Mouse (Mus musculus) layer of hippocampus, adult 11-12 months (tissue): ENCODE measurements around the gene Pdcd11.

Source experiments
- DNase-seq: peaks from one replicate; pipeline ENCODE4 v3.0.0; 2022; ENCODE audit warnings: low spot score

Pdcd11 gene

GRCm38 (mm10) chr19:47090550-47091156 is at the start of gene Pdcd11, which contains the start of gene Usmg5:
Pdcd11 (plus strand) TSS chr19:47090768.
Usmg5 (minus strand) TSS chr19:47090647.
- peak; percentile 97 for DNase-seq

DNA sequence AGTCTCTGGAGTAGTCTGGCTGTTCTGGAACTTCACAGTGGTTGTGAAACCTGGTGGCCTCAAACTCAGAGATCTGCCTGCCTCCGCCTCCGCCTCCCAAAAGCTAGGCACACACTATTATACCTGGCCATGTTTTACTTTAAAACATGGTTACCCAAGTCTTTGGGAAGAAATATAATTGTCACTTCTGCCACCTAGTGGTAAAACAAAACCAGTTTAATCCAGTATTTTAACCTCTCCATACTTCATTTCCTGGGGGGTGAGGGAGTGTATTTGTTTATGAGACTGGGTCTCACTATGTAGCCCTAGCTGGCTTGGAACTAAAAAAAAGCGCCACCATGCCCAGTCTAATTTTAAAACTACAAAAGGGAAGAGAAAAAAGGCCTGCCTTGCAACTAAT is 47.0 kb upstream of the Pdcd11 start:
- DNase-seq: no peak

DNA sequence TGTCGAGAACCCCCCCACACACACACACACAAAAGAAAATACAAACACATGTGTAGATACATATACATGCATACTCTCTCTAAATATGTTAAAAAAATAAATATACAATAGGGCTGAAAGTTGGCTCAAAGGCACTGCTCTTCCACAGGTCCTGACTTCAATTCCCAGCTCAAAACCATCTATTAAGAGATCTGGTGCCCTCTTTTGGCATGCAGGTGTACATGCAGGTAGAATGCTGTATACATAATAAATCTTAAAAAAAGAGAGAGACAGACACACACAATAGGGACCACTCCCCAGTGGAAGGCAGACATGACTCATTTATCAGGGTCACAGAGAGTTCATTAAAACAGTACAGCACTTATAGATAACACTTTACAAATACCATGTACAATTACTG is 44.2 kb upstream of the Pdcd11 start:
- no peak for DNase-seq

DNA sequence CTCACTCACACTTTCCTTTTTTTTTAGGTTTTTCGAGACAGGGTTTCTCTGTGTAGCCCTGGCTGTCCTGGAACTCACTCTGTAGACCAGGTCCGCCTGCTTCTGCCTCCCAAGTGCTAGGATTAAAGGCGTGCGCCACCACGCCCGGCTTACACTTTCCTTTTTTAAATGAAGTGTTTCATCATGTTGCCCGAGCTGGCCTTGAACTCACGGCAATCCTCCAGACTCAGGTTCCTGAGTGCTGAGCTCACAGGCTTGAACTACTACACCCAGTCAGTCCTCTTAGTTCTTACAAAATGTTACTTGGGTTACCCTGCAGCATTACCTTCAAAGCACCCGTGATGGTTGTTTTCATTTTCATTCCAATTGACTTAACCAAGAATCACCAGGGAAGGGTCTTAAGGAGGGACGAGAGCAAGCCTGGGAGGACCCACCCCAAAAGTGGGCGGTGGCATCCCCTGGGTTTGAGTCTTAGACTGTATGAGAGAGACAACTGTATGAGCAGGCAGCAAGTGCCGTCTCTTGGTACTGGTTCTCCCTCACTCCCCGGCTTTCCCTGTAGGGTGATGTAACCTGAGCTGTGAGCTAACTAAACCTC is 43.2 kb upstream of the Pdcd11 start:
- DNase-seq: no peak

- DNase-seq: no peak
These were observed 41.5 kb upstream of the Pdcd11 start for GRCm38 (mm10) chr19:47049061-47049460.

- DNase-seq: no peak
These were observed 40.7 kb upstream of the Pdcd11 start for GRCm38 (mm10) chr19:47049840-47050239.

GRCm38 (mm10) chr19:47050271-47051032 is 40.1 kb upstream of the Pdcd11 start, which contains the start of gene Pcgf6:
Pcgf6 (minus strand) TSS chr19:47050906.
- peak; percentile 70 for DNase-seq

DNA sequence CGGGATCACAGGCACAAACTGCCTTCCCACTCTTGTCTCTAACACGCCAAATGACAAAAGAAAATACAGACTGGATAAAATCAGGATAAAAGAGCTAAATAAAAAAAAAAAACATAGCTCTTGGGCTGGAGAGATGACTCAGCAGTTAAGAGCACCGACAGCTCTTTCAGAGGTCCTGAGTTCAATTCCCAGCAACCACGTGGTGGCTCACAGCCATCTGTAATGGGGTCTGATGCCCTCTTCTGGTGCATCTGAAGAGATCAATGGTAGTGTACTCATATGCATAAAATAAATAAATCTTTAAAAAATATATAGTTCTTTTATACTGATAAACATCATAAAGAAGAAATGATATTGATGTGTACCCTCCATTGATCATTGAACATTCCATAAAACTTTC is 37.6 kb upstream of the Pdcd11 start:
- no peak for DNase-seq

- no peak for DNase-seq
These were observed 37.1 kb upstream of the Pdcd11 start for GRCm38 (mm10) chr19:47053471-47053870.

DNA sequence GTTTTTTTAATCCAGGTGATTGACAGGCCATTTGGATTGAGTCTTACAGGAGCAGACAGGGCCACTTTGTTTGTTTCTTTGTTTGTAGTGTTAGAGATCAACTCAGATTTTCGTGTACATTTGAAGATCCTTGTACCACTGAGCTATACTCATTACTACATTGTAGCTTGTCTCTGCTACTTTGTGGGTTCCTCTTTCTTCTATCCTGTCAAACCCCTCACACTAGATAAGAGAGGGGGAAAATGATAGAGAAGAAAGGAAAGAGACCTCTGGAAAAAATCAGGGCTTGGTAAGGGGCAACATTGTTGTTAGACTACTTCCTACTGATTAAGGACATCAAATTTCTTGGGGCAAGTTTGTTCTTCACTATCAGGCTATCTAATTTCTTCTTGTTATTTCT is 32.9 kb upstream of the Pdcd11 start:
- DNase-seq: no peak

- DNase-seq: no peak
These were observed 24.7 kb upstream of the Pdcd11 start for GRCm38 (mm10) chr19:47065860-47066259.

- peak; percentile 96 for DNase-seq
These were observed 23.3 kb upstream of the Pdcd11 start, which contains the start of gene Taf5 for GRCm38 (mm10) chr19:47067096-47067882. Taf5 (plus strand) TSS chr19:47067746.

DNA sequence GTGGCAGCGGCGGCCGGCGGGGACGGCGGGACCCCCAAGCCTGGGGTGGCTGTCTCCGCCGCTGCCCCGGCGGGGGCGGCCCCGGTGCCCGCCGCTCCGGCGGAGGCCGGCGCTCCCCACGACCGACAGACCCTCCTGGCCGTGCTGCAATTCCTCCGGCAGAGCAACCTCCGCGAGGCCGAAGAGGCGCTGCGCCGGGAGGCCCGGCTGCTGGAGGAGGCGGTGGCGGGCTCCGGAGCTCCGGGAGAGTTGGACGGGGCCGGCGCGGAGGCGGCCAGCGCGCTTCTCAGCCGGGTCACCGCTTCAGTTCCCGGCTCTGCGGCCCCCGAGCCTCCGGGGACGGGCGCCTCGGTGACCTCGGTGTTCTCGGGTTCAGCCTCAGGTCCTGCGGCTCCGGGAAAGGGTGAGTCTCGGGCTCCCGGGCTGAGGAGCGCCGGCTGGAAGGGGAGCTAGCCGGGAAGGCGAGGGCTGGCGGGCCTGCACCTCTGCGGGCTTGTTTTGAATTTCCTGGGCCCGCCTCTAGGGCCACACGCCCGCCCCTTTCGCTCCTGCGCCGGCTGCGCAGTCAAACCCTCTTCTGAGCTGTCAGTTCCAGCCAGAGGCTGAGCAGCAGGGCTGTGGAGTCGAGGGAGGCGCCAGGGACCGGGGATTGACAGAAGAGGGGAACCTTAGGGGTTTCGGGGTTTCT is 22.5 kb upstream of the Pdcd11 start:
- peak; percentile 79 for DNase-seq

- DNase-seq: no peak
These were observed 2.3 kb upstream of the Pdcd11 start for GRCm38 (mm10) chr19:47088226-47088625.

GRCm38 (mm10) chr19:47089718-47090525 is 646 bp upstream of the Pdcd11 start:
- no peak for DNase-seq

- no peak for DNase-seq
These were observed 10.5 kb downstream of the Pdcd11 start for GRCm38 (mm10) chr19:47101080-47101479.

GRCm38 (mm10) chr19:47104641-47105271 is 14.2 kb downstream of the Pdcd11 start:
- DNase-seq: no peak

DNA sequence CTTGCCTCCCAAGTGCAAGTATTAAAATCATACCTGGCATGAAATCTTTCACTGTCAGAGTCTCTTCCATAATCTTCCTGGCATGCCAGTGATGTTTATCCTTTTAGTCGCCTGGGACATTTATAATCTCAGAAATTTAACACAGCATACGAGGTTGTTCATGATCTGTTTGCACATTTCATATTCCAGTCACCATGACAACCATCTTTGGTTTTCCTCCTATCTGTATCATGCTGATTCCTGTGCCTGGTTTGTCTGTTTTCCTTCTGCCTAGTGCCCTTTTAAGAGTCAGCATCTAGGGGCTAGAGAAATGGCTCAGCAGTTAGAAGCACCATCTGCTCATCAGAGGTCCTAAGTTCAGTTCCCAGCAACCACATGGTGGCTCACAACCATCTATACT is 28.1 kb downstream of the Pdcd11 start:
- DNase-seq: no peak

GRCm38 (mm10) chr19:47121054-47121453 is 30.5 kb downstream of the Pdcd11 start:
- DNase-seq: no peak

DNA sequence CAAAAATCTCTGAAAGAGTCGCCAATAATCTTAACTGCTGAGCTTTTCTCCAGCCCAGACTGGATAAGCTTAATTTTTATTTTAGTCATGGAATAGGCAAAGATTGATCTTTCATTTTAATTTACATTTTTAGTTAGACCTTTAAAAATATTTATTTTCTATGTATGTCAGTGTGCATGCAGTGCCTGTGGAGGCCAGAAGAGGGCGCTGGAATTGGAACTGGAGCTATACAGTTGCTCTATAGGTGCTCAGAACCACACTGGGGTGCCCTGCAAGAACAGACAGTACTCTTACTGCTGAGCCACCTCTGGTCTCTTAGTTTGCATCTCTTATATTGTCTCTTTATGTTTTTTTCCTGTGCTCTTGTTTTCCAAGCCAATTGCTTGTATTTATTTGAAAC is 32.2 kb downstream of the Pdcd11 start:
- DNase-seq: no peak
